ENCODE assay signal across 8 mouse cellular contexts in genomic region chr8:111939516-111940142, GRCm38 (mm10). TPM values are rescaled to one million over a fixed set of nuclear protein-coding genes. Genes with fewer than 3 reads are reported as not detected.
DNase-seq lines count a peak whose midpoint lies in the region; ATAC-seq and TF ChIP-seq lines count a peak whose summit lies in the region.

No protein-coding gene starts in this region.

- H3K27me3 ChIP-seq in C2C12 (ENCODE audit: control insufficient read depth, insufficient read depth, insufficient read length), result no peaks in the 10 kb centered on the region
- no peaks in the 10 kb centered on the region for H3K27me3 ChIP-seq in lung, postnatal 0 days (replicated peaks; ENCODE audit: insufficient read depth, low read length)

- peaks cover 12% of the 10 kb centered on the region for H3K79me2 ChIP-seq in C2C12 (ENCODE audit: control insufficient read depth, insufficient read depth)

- H3K4me3 ChIP-seq in C2C12 (ENCODE audit: insufficient read depth, poor library complexity, severe bottlenecking), result peak overlapping the region; percentile 98
- H3K4me3 ChIP-seq in cortical plate, adult 2 months (ENCODE audit: insufficient read depth, low read length), result peak overlapping the region; percentile 80
- H3K4me3 ChIP-seq in lung, postnatal 0 days (ENCODE audit: low read depth, low read length), result peak overlapping the region; percentile 86

- H3ac ChIP-seq in C2C12 (ENCODE audit: control insufficient read depth, insufficient read length, low read depth), result peak overlapping the region; percentile 8

- 0 out of 2 replicates have a peak overlapping the region, but pooled peaks have one; percentile 3 for H3K9ac ChIP-seq in lung, postnatal 0 days (replicated peaks; ENCODE audit: low read depth)

- TF ChIP-seq EP300 in lung, postnatal 0 days (IDR thresholded peaks at IDR 0.05), result no peak

- 3% methylated on average over 10 of the region's 10 CpGs for WGBS in lung, postnatal 0 days

- H3K27ac ChIP-seq in cortical plate, adult 2 months (ENCODE audit: insufficient read depth, low read length), result no peak overlapping the region
- peak overlapping the region; percentile 84 for H3K27ac ChIP-seq in lung, postnatal 0 days (ENCODE audit: low read length)

- H3K4me2 ChIP-seq in lung, postnatal 0 days (replicated peaks; ENCODE audit: low read depth, low read length), result peak overlapping the region; percentile 81

- no peaks in the 10 kb centered on the region for H3K79me3 ChIP-seq in C2C12 (ENCODE audit: low read depth)

- H3K36me3 ChIP-seq in C2C12 (ENCODE audit: control insufficient read depth, insufficient read depth), result peaks cover 13% of the 10 kb centered on the region
- no peaks in the 10 kb centered on the region for H3K36me3 ChIP-seq in lung, postnatal 0 days (ENCODE audit: insufficient read depth, low read length)

- peak; percentile 26 for DNase-seq in T-cell, adult 2 months (ENCODE audit: low spot score)
- DNase-seq in heart, adult 8-10 months (ENCODE audit: low spot score), result peak; percentile 39
- DNase-seq in kidney, adult 8-10 months, result peak; percentile 65 to 83
- peak; percentile 86 for DNase-seq in lung, postnatal 0 days (ENCODE audit: low spot score)
- DNase-seq in retina, embryonic 14.5 days (ENCODE audit: low spot score), result peak; percentile 47
- DNase-seq in layer of hippocampus, postnatal 25 days (ENCODE audit: extremely low spot score in 1 of 2, low spot score in 1 of 2), result no peak

- ATAC-seq in lung, postnatal 0 days, result peak; percentile 78

- H3K9me3 ChIP-seq in lung, postnatal 0 days (ENCODE audit: low read length), result no peaks in the 10 kb centered on the region

- TF ChIP-seq POLR2A in cortical plate, adult 2 months (IDR thresholded peaks at IDR 0.05; ENCODE audit: extremely low read depth, insufficient read depth, low read length), result no peak

- peaks cover 1% of the 10 kb centered on the region; the same call in 1 of the 2 replicates for H3K4me1 ChIP-seq in cortical plate, adult 2 months (ENCODE audit: control insufficient read depth, insufficient read depth, low read length)
- H3K4me1 ChIP-seq in lung, postnatal 0 days (ENCODE audit: insufficient read depth, low read depth, low read length), result peaks cover 15% of the 10 kb centered on the region; the same call in 1 of the 2 replicates

- no peak for TF ChIP-seq CTCF in C2C12 (IDR thresholded peaks at IDR 0.05; ENCODE audit: control insufficient read depth, insufficient read depth, insufficient read length)
- no peak for TF ChIP-seq CTCF in cortical plate, adult 2 months (IDR thresholded peaks at IDR 0.05; ENCODE audit: extremely low read depth, insufficient read depth, low read length)
- TF ChIP-seq CTCF in lung, postnatal 0 days (IDR thresholded peaks at IDR 0.05), result no peak

TF ChIP-seq in C2C12, 6 proteins besides CTCF, POLR2A, EP300 and RAD21:
- TF ChIP-seq FOSL1 (IDR thresholded peaks at IDR 0.05; ENCODE audit: insufficient read depth, low read length, poor library complexity, severe bottlenecking) (no peak), USF1 (IDR thresholded peaks at IDR 0.05; ENCODE audit: low read depth) (peak; percentile 61), MYOD1 (IDR thresholded peaks at IDR 0.05; ENCODE audit: control insufficient read depth, insufficient read length, low read depth) (peak; percentile 21), MYOG (IDR thresholded peaks at IDR 0.05; ENCODE audit: control insufficient read depth, extremely low read depth, insufficient read length) (no peak), MAX (IDR thresholded peaks at IDR 0.05) (peak; percentile 51)
TF ChIP-seq in C2C12: peak in this region for 3.

RNA-seq across cellular contexts. Expression of gene Gabarapl2, which starts 0.9 kb away (rescaled TPM):
- 44.6 TPM for polyA plus RNA-seq in C2C12 (2012; fragmentation: generic; extraction: Trizol)
- 208 and 226 TPM in 2 replicates for polyA plus RNA-seq in cortical plate, adult 2 months (2012; rRNA removed)
- 100 to 1,000 TPM; 121 to 131 (median 122) TPM for total RNA-seq in heart, adult 8-10 months (2022)
- 287 and 320 TPM in 2 replicates for polyA plus RNA-seq in lung, postnatal 0 days (2015; fragmentation: Nextera tagmentation; extraction: Ambion mirVana)
- total RNA-seq in layer of hippocampus, postnatal 25 days (2021), result 100 to 1,000 TPM; 196 to 239 TPM

RNA-seq across cellular contexts. Expression of gene Tmem231, which starts 5.9 kb away (rescaled TPM):
- polyA plus RNA-seq in C2C12 (2012; fragmentation: generic; extraction: Trizol), result 2.2 TPM
- polyA plus RNA-seq in cortical plate, adult 2 months (2012; rRNA removed), result 10.6 and 11.8 TPM in 2 replicates
- 1 to 10 TPM; 2.1 to 2.7 (median 2.4) TPM for total RNA-seq in heart, adult 8-10 months (2022)
- polyA plus RNA-seq in lung, postnatal 0 days (2015; fragmentation: Nextera tagmentation; extraction: Ambion mirVana), result 5.6 and 5.9 TPM in 2 replicates
- total RNA-seq in layer of hippocampus, postnatal 25 days (2021), result 10 to 100 TPM; 11.2 to 11.5 TPM

RNA-seq across cellular contexts. Expression of gene Chst5, which starts 29.4 kb away (rescaled TPM):
- not detected for polyA plus RNA-seq in C2C12 (2012; fragmentation: generic; extraction: Trizol)
- 1.2 and 1.4 TPM in 2 replicates for polyA plus RNA-seq in cortical plate, adult 2 months (2012; rRNA removed)
- total RNA-seq in heart, adult 8-10 months (2022), result not detected
- polyA plus RNA-seq in lung, postnatal 0 days (2015; fragmentation: Nextera tagmentation; extraction: Ambion mirVana), result 5.3 and 6.3 TPM in 2 replicates
- under 1 TPM; 0.70 to 0.71 TPM for total RNA-seq in layer of hippocampus, postnatal 25 days (2021)

RNA-seq across cellular contexts. Expression of gene Adat1, which starts 52.5 kb away (rescaled TPM):
- polyA plus RNA-seq in C2C12 (2012; fragmentation: generic; extraction: Trizol), result 4.0 TPM
- polyA plus RNA-seq in cortical plate, adult 2 months (2012; rRNA removed), result 8.1 and 8.3 TPM in 2 replicates
- total RNA-seq in heart, adult 8-10 months (2022), result 1 to 10 TPM; 1.5 to 2.1 (median 1.8) TPM
- 2.4 and 2.8 TPM in 2 replicates for polyA plus RNA-seq in lung, postnatal 0 days (2015; fragmentation: Nextera tagmentation; extraction: Ambion mirVana)
- 1 to 10 TPM; 5.0 to 6.9 TPM for total RNA-seq in layer of hippocampus, postnatal 25 days (2021)

Comparison
In these comparisons a context has a peak if more than half of its experiments do, and no peak if none do; other contexts are left out.
1. DNase-seq: peak in T-cell, adult 2 months (single experiment), heart, adult 8-10 months (single experiment), kidney, adult 8-10 months (2 of 2), lung, postnatal 0 days (single experiment) and retina, embryonic 14.5 days (single experiment); none in layer of hippocampus, postnatal 25 days (0 of 2).
2. Peak in every context shown above with its lines, with median percentiles within 50 percentile points of each other: H3K4me3 ChIP-seq.